Comparison of ENCODE assay signal across 12 mouse cellular contexts in the genomic region with DNA sequence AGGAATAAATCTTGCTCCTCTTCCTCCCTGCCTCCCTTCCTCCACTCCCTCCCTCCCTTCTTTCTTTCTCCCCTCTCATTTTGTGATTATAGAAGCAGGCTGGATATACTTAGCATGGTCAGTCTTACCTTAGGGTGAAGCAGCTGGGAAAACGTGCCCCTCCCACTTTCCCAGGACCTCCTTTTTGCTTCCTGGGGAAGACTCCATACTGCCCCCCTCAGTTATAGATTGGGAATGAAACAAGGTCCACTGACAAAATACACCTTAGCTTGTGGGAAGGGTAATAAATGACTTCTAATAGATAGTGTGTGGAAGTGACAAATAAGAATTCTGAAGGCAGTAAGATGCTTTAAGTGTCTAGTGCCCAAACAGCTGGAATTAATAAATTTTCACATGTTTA. TPM values are rescaled to one million over a fixed set of nuclear protein-coding genes. Genes with fewer than 3 reads are reported as not detected.
DNase-seq lines count a peak whose midpoint lies in the region; ATAC-seq and TF ChIP-seq lines count a peak whose summit lies in the region.
"Had no signal": no experiment of that assay in that cellular context is flagged by ENCODE, and none has a peak within 500 bp of the region (broad histone marks: within the 10 kb centered on the region; RNA-seq: fewer than 3 reads in every experiment).

No protein-coding gene starts in this region.

- no peak overlapping the region for H3K4me3 ChIP-seq in kidney, adult 2 months (ENCODE audit: insufficient read depth, low read depth, low read length)
- H3K4me3 ChIP-seq in kidney, embryonic 15.5 days (replicated peaks), result no peak overlapping the region
- H3K4me3 ChIP-seq: hindbrain, embryonic 15.5 days had no signal

- no peak for ATAC-seq in kidney, embryonic 15.5 days (replicated peaks; ENCODE audit: low FRiP score)
- peak; percentile 82 for ATAC-seq in granulocyte monocyte progenitor cell, adult 5-6 weeks (replicated peaks; ENCODE audit: poor library complexity, severe bottlenecking)

- peak; percentile 29 for DNase-seq in kidney, adult 2 months
- DNase-seq in 416B (ENCODE audit: low read depth) (peak; percentile 70), ES-CJ7 (ENCODE audit: low read depth, low spot score) (peak; percentile 65)
- DNase-seq in left cerebral cortex, postnatal 36 days (ENCODE audit: low spot score in 2 of 2), result no peak
- no peak for DNase-seq in c-Kit-positive CD71-positive TER-119-positive erythroid progenitor cells, embryonic 14.5 days (ENCODE audit: low spot score)
- no peak for DNase-seq in urinary bladder, postnatal 4 days (ENCODE audit: low spot score in 2 of 2)
- DNase-seq: cerebellum, adult 9-10 months had no signal

- no peak for TF ChIP-seq POLR2A in kidney, adult 2 months (IDR thresholded peaks at IDR 0.05; ENCODE audit: low read depth, low read length)

- peak; percentile 45 for TF ChIP-seq CTCF in kidney, adult 2 months (conservative IDR thresholded peaks at IDR 0.05; ENCODE audit: insufficient read depth, insufficient read length, low read depth, low read length)

- no peak overlapping the region for H3K27ac ChIP-seq in kidney, adult 2 months (ENCODE audit: insufficient read depth, low read depth, low read length)
- H3K27ac ChIP-seq in kidney, embryonic 15.5 days, result no peak overlapping the region
- H3K27ac ChIP-seq: hindbrain, embryonic 15.5 days had no signal

- no peaks in the 10 kb centered on the region for H3K27me3 ChIP-seq in kidney, adult 2 months (replicated peaks; ENCODE audit: control insufficient read depth, insufficient read depth, low read length)
- no peaks in the 10 kb centered on the region for H3K27me3 ChIP-seq in kidney, embryonic 15.5 days
- H3K27me3 ChIP-seq: hindbrain, embryonic 15.5 days had no signal

- no peak overlapping the region for H3K4me2 ChIP-seq in kidney, embryonic 15.5 days
- H3K4me2 ChIP-seq: hindbrain, embryonic 15.5 days had no signal

- H3K36me3 ChIP-seq in kidney, adult 2 months (ENCODE audit: control insufficient read depth, insufficient read depth, low read length), result no peaks in the 10 kb centered on the region
- H3K36me3 ChIP-seq in kidney, embryonic 15.5 days, result no peaks in the 10 kb centered on the region
- H3K36me3 ChIP-seq: hindbrain, embryonic 15.5 days had no signal

- WGBS in kidney, adult 2 months, result 9% methylated on average over 1 of the region's 1 CpGs
- WGBS in kidney, embryonic 15.5 days, result 3% methylated on average over 1 of the region's 1 CpGs

- H3K4me1 ChIP-seq in kidney, adult 2 months (ENCODE audit: control insufficient read depth, insufficient read depth, low read length), result no peaks in the 10 kb centered on the region
- no peaks in the 10 kb centered on the region for H3K4me1 ChIP-seq in kidney, embryonic 15.5 days
- H3K4me1 ChIP-seq: hindbrain, embryonic 15.5 days had no signal

- H3K9me3 ChIP-seq in kidney, embryonic 15.5 days (replicated peaks), result no peaks in the 10 kb centered on the region
- H3K9me3 ChIP-seq: hindbrain, embryonic 15.5 days had no signal

- no peak overlapping the region for H3K9ac ChIP-seq in kidney, embryonic 15.5 days
- H3K9ac ChIP-seq: hindbrain, embryonic 15.5 days had no signal

- intact Hi-C loops in left cerebral cortex, postnatal 36 days (cut with DNase I), result no loop called here

RNA-seq across cellular contexts. Expression of a gene that starts 7.7 kb away (rescaled TPM):
- 1.1 and 1.2 TPM in 2 replicates for polyA plus RNA-seq in kidney, adult 2 months (2012; rRNA removed)
- polyA plus RNA-seq in kidney, embryonic 15.5 days (2015; fragmentation: Nextera tagmentation; extraction: Ambion mirVana), result 1.6 and 2.7 TPM in 2 replicates
- total RNA-seq in granulocyte monocyte progenitor cell, adult 5-6 weeks (2014; fragmentation: Nextera tagmentation), result not detected in 2 replicates
- not detected in 2 replicates for total RNA-seq in granulocyte monocyte progenitor cell, adult 5-6 weeks (2017)
- under 1 TPM in 1 of 2 experiments, not detected in 1; 0.35 TPM for total RNA-seq in left cerebral cortex, postnatal 36 days (2021)
- total RNA-seq: neutrophil, adult 5-6 weeks had no signal
- polyA plus RNA-seq: gonadal fat pad, adult 2 months had no signal

RNA-seq across cellular contexts. Expression of a gene that starts 8.2 kb away (rescaled TPM):
- 15.3 and 17.0 TPM in 2 replicates for polyA plus RNA-seq in kidney, adult 2 months (2012; rRNA removed)
- 78.8 and 80.5 TPM in 2 replicates for polyA plus RNA-seq in kidney, embryonic 15.5 days (2015; fragmentation: Nextera tagmentation; extraction: Ambion mirVana)
- 22.3 and 23.1 TPM in 2 replicates for total RNA-seq in granulocyte monocyte progenitor cell, adult 5-6 weeks (2014; fragmentation: Nextera tagmentation)
- total RNA-seq in granulocyte monocyte progenitor cell, adult 5-6 weeks (2017), result 17.3 and 17.7 TPM in 2 replicates
- 10 to 100 TPM; 13.7 to 14.6 TPM for total RNA-seq in left cerebral cortex, postnatal 36 days (2021)

RNA-seq across cellular contexts. Expression of a gene that starts 16.9 kb away (rescaled TPM):
- 2.9 and 4.0 TPM in 2 replicates for polyA plus RNA-seq in kidney, adult 2 months (2012; rRNA removed)
- polyA plus RNA-seq in kidney, embryonic 15.5 days (2015; fragmentation: Nextera tagmentation; extraction: Ambion mirVana), result 65.4 and 66.7 TPM in 2 replicates
- total RNA-seq in granulocyte monocyte progenitor cell, adult 5-6 weeks (2014; fragmentation: Nextera tagmentation), result 6.9 and 18.4 TPM in 2 replicates
- 10.6 and 13.3 TPM in 2 replicates for total RNA-seq in granulocyte monocyte progenitor cell, adult 5-6 weeks (2017)
- 1 to 10 TPM; 3.6 to 6.1 TPM for total RNA-seq in left cerebral cortex, postnatal 36 days (2021)

RNA-seq across cellular contexts. Expression of a gene that starts 19.1 kb away (rescaled TPM):
- 22.3 and 23.9 TPM in 2 replicates for polyA plus RNA-seq in kidney, adult 2 months (2012; rRNA removed)
- 13.9 and 14.0 TPM in 2 replicates for polyA plus RNA-seq in kidney, embryonic 15.5 days (2015; fragmentation: Nextera tagmentation; extraction: Ambion mirVana)
- total RNA-seq in granulocyte monocyte progenitor cell, adult 5-6 weeks (2014; fragmentation: Nextera tagmentation), result 17.4 and 29.5 TPM in 2 replicates
- total RNA-seq in granulocyte monocyte progenitor cell, adult 5-6 weeks (2017), result 23.1 and 23.2 TPM in 2 replicates
- 10 to 100 TPM; 36.4 to 38.9 TPM for total RNA-seq in left cerebral cortex, postnatal 36 days (2021)

Comparison
In these comparisons a context has a peak if more than half of its experiments do, and no peak if none do; other contexts are left out.
1. DNase-seq: peak in kidney, adult 2 months (single experiment), 416B (single experiment) and ES-CJ7 (single experiment); none in left cerebral cortex, postnatal 36 days (0 of 2), c-Kit-positive CD71-positive TER-119-positive erythroid progenitor cells, embryonic 14.5 days (single experiment) and urinary bladder, postnatal 4 days (0 of 2).